Mouse (Mus musculus) testis, postnatal 14 days (tissue): Measurements from ENCODE around the gene Bckdhb.

Experiments used
- DNase-seq: peaks from one replicate; pipeline ENCODE4 v3.0.0; 2021; ENCODE audit warnings: low spot score

Gene Bckdhb

GRCm38 (mm10) chr9:84045632-84046031 lies 120.7 kb downstream of the Bckdhb start:
- no peak for DNase-seq

- no peak for DNase-seq
These were observed 121.4 kb downstream of the Bckdhb start for GRCm38 (mm10) chr9:84046334-84046733.

- DNase-seq: no peak
These were observed 122.0 kb downstream of the Bckdhb start for GRCm38 (mm10) chr9:84046961-84047360.

GRCm38 (mm10) chr9:84047436-84047835 lies 122.5 kb downstream of the Bckdhb start:
- DNase-seq: no peak

GRCm38 (mm10) chr9:84049142-84049541 lies 124.2 kb downstream of the Bckdhb start:
- DNase-seq: no peak

GRCm38 (mm10) chr9:84050867-84051635 lies 126.1 kb downstream of the Bckdhb start:
- DNase-seq: no peak

- no peak for DNase-seq
These were observed 130.3 kb downstream of the Bckdhb start for GRCm38 (mm10) chr9:84055125-84055807.

- peak; percentile 11 for DNase-seq
These were observed 135.8 kb downstream of the Bckdhb start for GRCm38 (mm10) chr9:84060781-84061180.

- DNase-seq: no peak
These were observed 138.7 kb downstream of the Bckdhb start for GRCm38 (mm10) chr9:84063617-84064016.

GRCm38 (mm10) chr9:84064113-84064512 lies 139.2 kb downstream of the Bckdhb start:
- no peak for DNase-seq

- DNase-seq: no peak
These were observed 145.3 kb downstream of the Bckdhb start for GRCm38 (mm10) chr9:84070247-84070646.

- no peak for DNase-seq
These were observed 145.8 kb downstream of the Bckdhb start for GRCm38 (mm10) chr9:84070740-84071139.

GRCm38 (mm10) chr9:84072534-84072933 lies 147.6 kb downstream of the Bckdhb start:
- DNase-seq: no peak

- DNase-seq: no peak
These were observed 148.3 kb downstream of the Bckdhb start for GRCm38 (mm10) chr9:84073237-84073636.

GRCm38 (mm10) chr9:84083551-84083950 lies 158.6 kb downstream of the Bckdhb start:
- DNase-seq: no peak

- no peak for DNase-seq
These were observed 159.7 kb downstream of the Bckdhb start for GRCm38 (mm10) chr9:84084686-84085085.

- no peak for DNase-seq
These were observed 165.5 kb downstream of the Bckdhb start for GRCm38 (mm10) chr9:84090316-84091063.

GRCm38 (mm10) chr9:84092994-84093393 lies 168.0 kb downstream of the Bckdhb start:
- no peak for DNase-seq

- DNase-seq: peak; percentile 45
These were observed 169.2 kb downstream of the Bckdhb start for GRCm38 (mm10) chr9:84094111-84094510.

- no peak for DNase-seq
These were observed 171.6 kb downstream of the Bckdhb start for GRCm38 (mm10) chr9:84096484-84097015.

GRCm38 (mm10) chr9:84103344-84103743 lies 178.4 kb downstream of the Bckdhb start:
- no peak for DNase-seq

- no peak for DNase-seq
These were observed 181.5 kb downstream of the Bckdhb start for GRCm38 (mm10) chr9:84106438-84106837.
